Mouse (Mus musculus) forebrain, embryonic 11.5 days (tissue): Measurements from ENCODE around the gene Hcn1. TPM values are rescaled to one million over a fixed set of nuclear protein-coding genes. Genes with fewer than 3 reads are reported as not detected.

Experiments used
- ATAC-seq: fragments of 200-750 bp; cut with Nextera tagmentation; replicated peaks from 2 replicates; pipeline ENCODE4 v1.8.0; 2017; ENCODE audit warnings: moderate TSS enrichment; ENCODE audit not compliant: low FRiP score
- DNase-seq: peaks from one replicate; pipeline ENCODE4 v3.0.0-alpha.2; 2017; ENCODE audit warnings: low spot score
- H3K27ac ChIP-seq: fragments of 300-500 bp; sonication (generic); 2 replicates; pipeline ENCODE4 v1.5.1; 2014; ENCODE audit warnings: low read depth, low read length
- H3K27me3 ChIP-seq: fragments of 300-500 bp; sonication (generic); 2 replicates; pipeline ENCODE4 v1.6.1; 2014; ENCODE audit warnings: mild to moderate bottlenecking, low read length, mixed read lengths; ENCODE audit not compliant: control insufficient read depth, insufficient read depth
- H3K36me3 ChIP-seq: fragments of 300-500 bp; sonication (generic); 2 replicates; pipeline ENCODE4 v1.6.1; 2014; ENCODE audit warnings: mild to moderate bottlenecking, low read length, moderate library complexity, mixed read lengths; ENCODE audit not compliant: control insufficient read depth, insufficient read depth
- H3K4me1 ChIP-seq: fragments of 300-500 bp; sonication (generic); replicated peaks from 2 replicates; pipeline ENCODE4 v1.6.1; 2014; ENCODE audit warnings: low read length, mixed read lengths; ENCODE audit not compliant: control insufficient read depth, insufficient read depth
- H3K4me2 ChIP-seq: fragments of 300-500 bp; sonication (generic); 2 replicates; pipeline ENCODE4 v1.6.1; 2014; ENCODE audit warnings: low read depth, mild to moderate bottlenecking, low read length, moderate library complexity, mixed read lengths; ENCODE audit not compliant: severe bottlenecking
- H3K4me3 ChIP-seq: fragments of 300-500 bp; sonication (generic); 2 replicates; pipeline ENCODE4 v1.5.1; 2014; ENCODE audit warnings: low read depth, low read length
- H3K9ac ChIP-seq: fragments of 300-500 bp; sonication (generic); 2 replicates; pipeline ENCODE4 v1.6.1; 2014; ENCODE audit warnings: low read length
- H3K9me3 ChIP-seq: fragments of 300-500 bp; sonication (generic); 2 replicates; pipeline ENCODE4 v1.6.1; 2016; ENCODE audit warnings: low read length, mixed read lengths; ENCODE audit not compliant: control insufficient read depth
- WGBS: fragments of 180-500 bp; shearing (Covaris S2); extraction: QIAGEN DNeasy Blood & Tissue Kit; methylation state at CpG from one replicate; pipeline ENCODE4 v1.1.7; 2014; 5-methylcytosine and 5-hydroxymethylcytosine counted together
- polyA plus RNA-seq: library from polyadenylated mRNA; unstranded; fragments of >200 nt; fragmentation: Nextera tagmentation; extraction: Ambion mirVana; gene quantifications from 2 replicates; pipeline ENCODE4 v1.2.1, GENCODE M21; 2014

The Hcn1 gene
- polyA plus RNA-seq, 1 experiment from 2014 or later = 0.07 TPM

- WGBS = 94% methylated on average over 2 of the region's 2 CpGs
- no peak for ATAC-seq
These were observed 250.6 kb downstream of the Hcn1 start for GRCm38 (mm10) chr13:117852711-117853051.

GRCm38 (mm10) chr13:117858416-117858815, 256.3 kb downstream of the Hcn1 start:
- no peaks in the 10 kb centered on the region for H3K4me1 ChIP-seq
- H3K9me3 ChIP-seq = no peaks in the 10 kb centered on the region
- no peak for DNase-seq
- ATAC-seq = no peak
- H3K9ac ChIP-seq = no peak overlapping the region
- no peaks in the 10 kb centered on the region for H3K27me3 ChIP-seq
- WGBS = 84% methylated on average over 3 of the region's 3 CpGs
- H3K4me2 ChIP-seq = no peak overlapping the region
- no peaks in the 10 kb centered on the region for H3K36me3 ChIP-seq
- H3K27ac ChIP-seq = no peak overlapping the region
- H3K4me3 ChIP-seq = no peak overlapping the region

More at GRCm38 (mm10) chr13:117852711-117853051, 250.6 kb downstream of the Hcn1 start:
- no peak for DNase-seq
- H3K36me3 ChIP-seq = no peaks in the 10 kb centered on the region
- H3K4me3 ChIP-seq = no peak overlapping the region
- H3K4me1 ChIP-seq = no peaks in the 10 kb centered on the region
- no peaks in the 10 kb centered on the region for H3K9me3 ChIP-seq
- H3K27me3 ChIP-seq = no peaks in the 10 kb centered on the region
- H3K4me2 ChIP-seq = no peak overlapping the region
- H3K27ac ChIP-seq = no peak overlapping the region
- no peak overlapping the region for H3K9ac ChIP-seq

- Histone ChIP-seq H3K27ac (no peak overlapping the region), H3K4me2 (no peak overlapping the region), H3K4me3 (no peak overlapping the region), H3K27me3 (no peaks in the 10 kb centered on the region), H3K36me3 (no peaks in the 10 kb centered on the region), H3K9me3 (no peaks in the 10 kb centered on the region), H3K4me1 (no peaks in the 10 kb centered on the region), H3K9ac (no peak overlapping the region)
- ATAC-seq (no peak), DNase-seq (no peak)
- WGBS = 85% methylated on average over 8 of the region's 8 CpGs
These were observed 275.7 kb downstream of the Hcn1 start for GRCm38 (mm10) chr13:117877787-117878186.

DNA sequence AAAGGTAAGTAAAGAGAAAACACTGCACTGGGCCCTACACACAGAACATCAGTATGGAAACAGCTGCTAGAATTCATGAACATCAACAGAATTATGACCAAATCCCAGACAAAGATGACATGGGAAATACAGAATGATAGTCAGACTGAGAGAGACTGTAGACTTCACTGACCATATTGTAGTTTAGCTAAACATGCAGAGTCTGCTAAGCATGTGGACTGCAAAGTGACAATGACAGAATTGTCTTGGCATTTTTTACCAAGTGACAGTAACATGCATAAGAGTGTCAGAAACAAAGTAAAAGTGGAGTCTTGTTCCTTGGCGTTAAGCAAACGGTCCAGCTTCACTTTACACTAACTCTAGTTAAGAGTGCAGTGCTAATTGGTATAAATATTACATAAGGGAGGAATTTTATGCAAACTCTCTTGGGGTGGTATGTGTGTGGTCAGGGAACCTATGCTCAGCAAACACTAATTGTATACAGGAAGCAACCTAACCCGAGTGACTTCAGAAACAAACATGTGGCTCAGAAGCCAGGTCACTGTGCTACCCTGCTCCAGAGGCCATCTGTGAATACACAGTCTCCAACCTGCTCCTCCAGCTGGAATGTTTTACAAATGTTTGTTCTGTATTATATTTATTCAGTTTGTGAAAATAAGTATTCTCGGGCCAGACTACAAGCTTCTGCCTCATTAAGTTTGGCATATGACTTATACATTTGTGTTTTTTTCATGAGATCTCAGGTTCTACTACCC, 278.5 kb downstream of the Hcn1 start:
- Histone ChIP-seq H3K9me3 (no peaks in the 10 kb centered on the region), H3K4me3 (no peak overlapping the region), H3K4me2 (no peak overlapping the region), H3K27ac (no peak overlapping the region), H3K27me3 (no peaks in the 10 kb centered on the region), H3K9ac (no peak overlapping the region), H3K36me3 (no peaks in the 10 kb centered on the region), H3K4me1 (no peaks in the 10 kb centered on the region)
- ATAC-seq (no peak), DNase-seq (no peak)
- WGBS = 79% methylated on average over 4 of the region's 4 CpGs

GRCm38 (mm10) chr13:117892076-117892475, 290.0 kb downstream of the Hcn1 start:
- Histone ChIP-seq H3K27ac (no peak overlapping the region), H3K4me2 (no peak overlapping the region), H3K27me3 (no peaks in the 10 kb centered on the region), H3K9me3 (no peaks in the 10 kb centered on the region), H3K36me3 (no peaks in the 10 kb centered on the region), H3K4me1 (no peaks in the 10 kb centered on the region), H3K9ac (no peak overlapping the region), H3K4me3 (no peak overlapping the region)
- no peak for ATAC-seq
- no peak for DNase-seq
- WGBS = 86% methylated on average over 5 of the region's 5 CpGs

- no peaks in the 10 kb centered on the region for H3K9me3 ChIP-seq
- H3K4me2 ChIP-seq = no peak overlapping the region
- H3K4me3 ChIP-seq = no peak overlapping the region
- no peaks in the 10 kb centered on the region for H3K4me1 ChIP-seq
- DNase-seq (no peak), ATAC-seq (no peak)
- H3K27me3 ChIP-seq = no peaks in the 10 kb centered on the region
- 92% methylated on average over 2 of the region's 2 CpGs for WGBS
- no peak overlapping the region for H3K27ac ChIP-seq
- no peaks in the 10 kb centered on the region for H3K36me3 ChIP-seq
- no peak overlapping the region for H3K9ac ChIP-seq
These were observed 295.9 kb downstream of the Hcn1 start for GRCm38 (mm10) chr13:117898052-117898451.

DNA sequence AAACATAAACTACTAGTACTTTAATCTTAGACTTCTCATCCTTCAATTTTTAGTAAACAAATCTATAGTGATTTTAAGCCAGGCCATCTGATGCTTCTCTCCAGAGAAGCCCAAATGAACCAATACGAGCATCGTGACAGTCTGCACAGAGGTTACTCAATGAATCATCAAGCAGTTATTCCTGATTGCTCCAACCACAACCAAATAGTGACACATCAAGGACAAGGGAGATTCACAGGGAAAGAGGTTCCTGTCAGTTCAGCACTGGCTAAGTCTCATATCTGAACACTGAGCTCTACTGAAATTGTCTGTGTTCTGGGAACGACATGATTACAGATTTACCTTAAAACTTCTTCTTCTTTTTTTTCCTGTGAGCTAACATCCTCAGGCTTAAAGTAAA, 305.7 kb downstream of the Hcn1 start:
- H3K4me2 ChIP-seq = no peak overlapping the region
- no peak overlapping the region for H3K4me3 ChIP-seq
- H3K9ac ChIP-seq = no peak overlapping the region
- no peaks in the 10 kb centered on the region for H3K4me1 ChIP-seq
- DNase-seq (no peak), ATAC-seq (no peak)
- no peaks in the 10 kb centered on the region for H3K27me3 ChIP-seq
- H3K9me3 ChIP-seq = no peaks in the 10 kb centered on the region
- WGBS = 96% methylated on average over 3 of the region's 3 CpGs
- no peak overlapping the region for H3K27ac ChIP-seq
- no peaks in the 10 kb centered on the region for H3K36me3 ChIP-seq

- no peak overlapping the region for H3K4me3 ChIP-seq
- H3K27me3 ChIP-seq = no peaks in the 10 kb centered on the region
- ATAC-seq = no peak
- no peaks in the 10 kb centered on the region for H3K36me3 ChIP-seq
- H3K27ac ChIP-seq = no peak overlapping the region
- no peak overlapping the region for H3K9ac ChIP-seq
- H3K4me1 ChIP-seq = no peaks in the 10 kb centered on the region
- no peak for DNase-seq
- H3K4me2 ChIP-seq = no peak overlapping the region
- WGBS = 91% methylated on average over 4 of the region's 4 CpGs
- no peaks in the 10 kb centered on the region for H3K9me3 ChIP-seq
These were observed 327.6 kb downstream of the Hcn1 start for GRCm38 (mm10) chr13:117929734-117930133.

DNA sequence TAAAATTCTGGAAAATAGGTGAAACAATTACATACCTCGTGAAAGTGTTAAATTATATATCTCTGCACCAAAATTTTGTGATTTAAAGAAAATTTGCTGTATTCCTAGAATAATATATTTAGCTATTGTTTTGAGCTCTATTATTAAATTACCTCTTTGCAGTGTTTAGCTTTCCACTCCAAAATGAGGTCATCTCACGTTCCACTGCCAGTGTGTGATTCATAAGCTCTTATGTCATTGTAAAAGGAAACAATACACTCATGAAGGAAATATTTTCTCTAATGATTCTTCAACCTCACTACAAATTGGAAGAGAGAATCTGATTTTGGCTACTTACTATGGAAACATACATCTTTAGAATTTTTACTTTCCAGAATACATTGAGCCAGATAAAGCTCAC, 329.6 kb downstream of the Hcn1 start:
- Histone ChIP-seq H3K9ac (no peak overlapping the region), H3K27me3 (no peaks in the 10 kb centered on the region), H3K9me3 (no peaks in the 10 kb centered on the region), H3K4me1 (no peaks in the 10 kb centered on the region), H3K36me3 (no peaks in the 10 kb centered on the region), H3K4me3 (no peak overlapping the region), H3K4me2 (no peak overlapping the region), H3K27ac (no peak overlapping the region)
- DNase-seq (no peak), ATAC-seq (no peak)
- WGBS = 75% methylated on average over 2 of the region's 2 CpGs
